Comparison of ENCODE assay signal across 12 mouse cellular contexts in the genomic region with DNA sequence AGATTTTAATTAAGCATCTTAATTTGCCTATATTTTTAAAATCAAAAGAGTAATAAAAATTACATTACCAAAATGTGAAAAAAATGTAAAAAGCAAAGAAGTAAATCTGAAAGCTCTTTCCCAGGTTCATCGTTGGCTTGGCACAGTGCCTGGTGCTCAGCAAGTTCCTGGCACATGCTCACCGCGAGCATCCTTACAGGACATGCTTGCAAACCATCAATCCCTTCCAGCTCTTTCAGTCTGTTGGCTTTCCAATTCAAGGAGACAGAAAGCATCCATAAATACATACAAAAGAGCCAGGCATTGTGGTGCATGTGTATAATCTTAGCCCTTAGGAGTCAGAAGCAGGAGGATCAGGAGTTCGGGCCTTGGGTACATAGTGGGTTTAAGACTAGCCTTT.
DNase-seq lines count a peak whose midpoint lies in the region; TF ChIP-seq lines count a peak whose summit lies in the region.
"Had no signal": no experiment of that assay in that cellular context is flagged by ENCODE, and none has a peak within 500 bp of the region (broad histone marks: within the 10 kb centered on the region; RNA-seq: fewer than 3 reads in every experiment).

No protein-coding gene starts in this region.

- TF ChIP-seq POLR2A in brain, embryonic 14.5 days (IDR thresholded peaks at IDR 0.05; ENCODE audit: borderline replicate concordance, extremely low read depth, insufficient read depth, insufficient read length, poor library complexity, severe bottlenecking), result no peak

- intact Hi-C loops in left cerebral cortex, postnatal 25 days (cut with DNase I), result no loop called here

- DNase-seq in left cerebral cortex, postnatal 25 days (ENCODE audit: low spot score in 2 of 2), result peak; percentile 11 to 17
- no peak for DNase-seq in left cerebral cortex, adult 18-20 months (ENCODE audit: low spot score in 2 of 2)
- DNase-seq in brain, embryonic 14.5 days (ENCODE audit: low read depth), result peak; percentile 77
- peak; percentile 32 for DNase-seq in cerebellum, adult 11 months
- peak; percentile 89 to 92 for DNase-seq in cerebellum, postnatal 25 days
- DNase-seq in spleen, adult 18-20 months, result no peak
- no peak for DNase-seq in kidney, postnatal 25 days
- DNase-seq: adrenal gland, postnatal 14 days; gastrocnemius, postnatal 25 days; liver, postnatal 0 days; lung, postnatal 36 days; thymus, postnatal 14 days had no signal

- no peak for TF ChIP-seq CTCF in brain, embryonic 14.5 days (IDR thresholded peaks at IDR 0.05; ENCODE audit: borderline replicate concordance, extremely low read depth, insufficient read depth, insufficient read length)

Comparison
In these comparisons a context has a peak if more than half of its experiments do, and no peak if none do; other contexts are left out.
1. DNase-seq: peak in left cerebral cortex, postnatal 25 days (2 of 2), brain, embryonic 14.5 days (single experiment), cerebellum, adult 11 months (single experiment) and cerebellum, postnatal 25 days (2 of 2); none in left cerebral cortex, adult 18-20 months (0 of 2), spleen, adult 18-20 months (0 of 2) and kidney, postnatal 25 days (0 of 2).